Mouse (Mus musculus): Measurements from ENCODE around the gene Bphl.
"Not testable (repeated sequence)": the region's sequence is repeated elsewhere in the genome, so short reads cannot be mapped to it uniquely, and the experiment has no call there.

Bphl gene

GRCm38 (mm10) chr13:34051692-34052091 lies 14.3 kb downstream of the Bphl start:
- no peak for DNase-seq (ENCODE audit: low spot score in 2 of 2)

GRCm38 (mm10) chr13:34053673-34054282 lies 16.4 kb downstream of the Bphl start:
- DNase-seq (ENCODE audit: low spot score in 2 of 2): no peak

- DNase-seq (ENCODE audit: low spot score in 2 of 2): no peak
These were observed 17.0 kb downstream of the Bphl start for GRCm38 (mm10) chr13:34054391-34054790.

GRCm38 (mm10) chr13:34054983-34055382 lies 17.6 kb downstream of the Bphl start:
- DNase-seq (ENCODE audit: low spot score in 2 of 2): no peak

GRCm38 (mm10) chr13:34057252-34057651 lies 19.9 kb downstream of the Bphl start:
- DNase-seq (ENCODE audit: low spot score in 2 of 2): no peak

GRCm38 (mm10) chr13:34060061-34060460 lies 22.7 kb downstream of the Bphl start:
- no peak for DNase-seq (ENCODE audit: low spot score in 2 of 2)

GRCm38 (mm10) chr13:34062466-34062865 lies 25.1 kb downstream of the Bphl start:
- DNase-seq (ENCODE audit: low spot score in 2 of 2): no peak

GRCm38 (mm10) chr13:34066351-34066750 lies 29.0 kb downstream of the Bphl start:
- no peak for DNase-seq (ENCODE audit: low spot score in 2 of 2)

GRCm38 (mm10) chr13:34070296-34070695 lies 32.9 kb downstream of the Bphl start:
- DNase-seq (ENCODE audit: low spot score in 2 of 2): no peak

GRCm38 (mm10) chr13:34071836-34072235 lies 34.4 kb downstream of the Bphl start:
- no peak for DNase-seq (ENCODE audit: low spot score in 2 of 2)

- no peak for DNase-seq (ENCODE audit: low spot score in 2 of 2)
These were observed 35.5 kb downstream of the Bphl start for GRCm38 (mm10) chr13:34072847-34073246.

GRCm38 (mm10) chr13:34074441-34074840 lies 37.0 kb downstream of the Bphl start:
- DNase-seq (ENCODE audit: low spot score in 2 of 2): not testable (repeated sequence)

GRCm38 (mm10) chr13:34075893-34076292 lies 38.5 kb downstream of the Bphl start:
- not testable (repeated sequence) for DNase-seq (ENCODE audit: low spot score in 2 of 2)

- peak; percentile 19 to 65 for DNase-seq (ENCODE audit: low spot score in 2 of 2)
These were observed 39.4 kb downstream of the Bphl start for GRCm38 (mm10) chr13:34076561-34077491.

GRCm38 (mm10) chr13:34077492-34078271 lies 40.3 kb downstream of the Bphl start, which contains the start of gene Tubb2a:
Tubb2a (minus strand) TSS chr13:34078007.
- peak; percentile 92 to 97 for DNase-seq (ENCODE audit: low spot score in 2 of 2)

GRCm38 (mm10) chr13:34078500-34079280 lies 41.3 kb downstream of the Bphl start:
- no peak for DNase-seq (ENCODE audit: low spot score in 2 of 2)

- no peak for DNase-seq (ENCODE audit: low spot score in 2 of 2)
These were observed 42.4 kb downstream of the Bphl start for GRCm38 (mm10) chr13:34079801-34080200.

GRCm38 (mm10) chr13:34081926-34082325 lies 44.5 kb downstream of the Bphl start:
- no peak for DNase-seq (ENCODE audit: low spot score in 2 of 2)

- no peak for DNase-seq (ENCODE audit: low spot score in 2 of 2)
These were observed 46.8 kb downstream of the Bphl start for GRCm38 (mm10) chr13:34084026-34084750.

GRCm38 (mm10) chr13:34087052-34087812 lies 49.8 kb downstream of the Bphl start:
- no peak for DNase-seq (ENCODE audit: low spot score in 2 of 2)
